Mouse (Mus musculus): ENCODE results near the gene Dhcr24.

Gene Dhcr24

DNA sequence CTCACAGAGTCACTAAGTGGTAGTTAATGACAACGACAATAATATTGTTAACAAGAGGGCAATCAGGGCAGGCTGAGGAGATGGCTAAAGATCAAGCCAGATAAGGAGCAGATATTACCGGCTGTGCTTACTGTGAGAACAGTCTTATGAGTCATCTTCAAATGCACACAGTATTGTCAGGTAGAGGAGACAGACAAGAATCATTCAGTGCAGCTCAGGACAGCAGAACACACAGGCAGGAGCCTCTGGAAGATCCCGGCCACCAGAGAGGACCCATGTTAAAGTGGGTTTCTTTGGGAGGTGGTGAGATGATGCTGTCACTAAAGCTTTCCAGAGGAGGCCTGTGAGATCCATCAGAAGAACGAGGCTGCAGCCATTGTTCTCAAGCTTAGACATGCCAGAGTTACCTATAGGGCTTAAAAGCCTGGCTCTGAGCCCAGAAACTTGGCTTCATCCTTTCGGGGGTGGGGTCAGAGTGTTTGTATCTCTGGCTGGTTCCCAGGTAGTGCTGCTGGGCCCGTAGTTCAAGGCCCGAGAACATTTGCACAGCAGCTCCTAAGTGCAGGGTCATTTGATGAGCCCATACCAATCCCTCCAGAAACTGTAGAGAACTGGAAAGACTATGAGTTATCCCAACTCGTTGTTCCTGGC, 10.2 kb upstream of the Dhcr24 start:
- ChIA-PET CTCF (interaction anchor here in 1 of 4 experiments (1.2 kb wide), 1 partner anchor 9 kb away, joined by 4 read pairs; the partner anchor contains the start of gene Dhcr24), POLR2A (interaction anchor here in 2 of 4 experiments (1.0 to 2.6 kb wide), 4 partner anchors 9 to 21 kb away, joined by 3 to 12 read pairs (median 4); partner anchors contain the start of gene Dhcr24 (in 1 of the 2))

DNA sequence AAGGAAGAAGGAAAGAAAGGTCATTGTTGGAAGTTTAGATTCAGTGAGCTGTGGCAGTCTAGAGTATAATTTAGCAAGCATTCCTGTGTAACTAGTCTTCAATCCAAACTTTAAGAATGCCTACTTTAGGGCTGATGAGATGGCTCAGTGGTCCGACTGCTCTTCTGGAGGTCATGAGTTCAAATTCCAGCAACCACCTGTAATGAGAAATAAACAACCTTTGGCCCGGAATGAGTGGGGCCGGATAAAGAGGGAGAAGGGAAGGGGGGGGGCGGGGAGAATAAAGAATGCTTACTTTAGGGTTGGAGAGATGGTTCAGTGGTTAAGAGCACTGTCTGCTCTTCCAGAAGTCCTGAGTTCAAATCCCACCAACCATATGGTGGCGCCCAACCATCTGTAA, 3.6 kb upstream of the Dhcr24 start:
- CTCF ChIA-PET: no interaction called here
- POLR2A ChIA-PET: no interaction called here

DNA sequence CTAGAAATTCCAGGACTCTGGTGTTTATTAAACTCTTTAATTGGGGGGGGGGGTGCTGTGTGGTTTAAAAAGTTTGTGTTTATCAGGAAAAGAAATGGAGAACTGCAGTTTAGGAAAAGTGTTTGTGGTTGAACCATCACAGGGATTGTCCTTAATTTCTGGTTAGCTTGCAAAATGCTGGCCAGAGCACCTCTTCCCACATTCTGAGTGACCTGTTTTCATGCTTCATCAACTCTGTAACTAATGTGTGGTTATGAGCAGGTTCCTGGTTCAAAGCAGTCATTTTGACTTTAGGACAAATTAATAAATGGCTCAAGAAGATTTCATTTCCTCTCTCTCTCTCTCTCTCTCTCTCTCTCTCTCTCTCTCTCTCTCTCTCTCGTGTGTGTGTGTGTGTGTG, 2.9 kb upstream of the Dhcr24 start:
- ChIA-PET CTCF (no interaction called here), POLR2A (interaction anchor here in 2 of 4 experiments (0.5 to 0.7 kb wide), 3 partner anchors 41 to 1747 kb away, joined by 3 to 4 read pairs (median 3); no protein-coding TSS in a partner anchor)

DNA sequence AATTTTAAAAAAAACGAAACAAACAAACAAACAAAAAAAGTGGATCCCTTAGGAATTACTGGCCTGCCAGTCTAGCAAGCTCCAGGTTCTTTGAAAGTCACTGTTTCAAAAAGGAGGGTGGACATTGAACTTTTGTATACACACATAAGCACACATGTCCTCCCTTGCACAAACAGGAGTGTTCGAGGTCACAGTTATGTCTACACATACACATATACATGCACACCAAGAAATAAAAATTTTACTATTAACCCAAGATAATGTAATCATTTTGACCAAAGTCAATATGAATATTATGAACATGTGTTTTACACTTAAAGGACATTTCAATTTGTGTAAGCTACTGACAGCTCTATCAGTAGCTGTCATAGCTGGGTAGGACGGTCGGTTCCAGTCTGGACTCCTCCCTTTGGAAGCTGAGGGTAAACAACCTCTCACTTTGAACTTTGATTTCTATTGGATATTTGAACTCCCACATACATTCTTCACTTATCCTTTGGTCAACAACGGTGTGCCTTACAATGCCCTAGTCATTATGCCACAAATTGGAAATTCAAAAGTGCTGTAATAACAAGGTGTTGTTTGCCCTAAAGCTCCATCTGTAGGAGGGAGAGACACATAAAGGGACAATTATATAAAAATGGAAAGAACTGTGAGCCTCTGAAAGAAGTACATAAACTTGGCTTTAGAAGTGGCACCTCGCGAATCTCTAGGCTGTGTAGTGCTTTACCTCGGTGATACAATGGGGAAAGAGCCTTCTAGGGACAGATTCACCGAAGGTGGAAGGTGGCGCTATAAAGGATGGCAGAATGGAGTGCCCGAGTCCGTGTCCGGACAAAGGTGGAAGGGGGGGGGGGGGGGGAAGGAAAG, 1.3 kb upstream of the Dhcr24 start:
- POLR2A ChIA-PET: interaction anchor here in 3 of 4 experiments (0.6 to 2.2 kb wide), 28 partner anchors 8 to 315 kb away, joined by 3 to 12 read pairs (median 5); no protein-coding TSS in a partner anchor
- CTCF ChIA-PET: interaction anchor here (0.6 to 1.7 kb wide), 17 partner anchors 9 to 1420 kb away, joined by 3 to 17 read pairs (median 5); no protein-coding TSS in a partner anchor

DNA sequence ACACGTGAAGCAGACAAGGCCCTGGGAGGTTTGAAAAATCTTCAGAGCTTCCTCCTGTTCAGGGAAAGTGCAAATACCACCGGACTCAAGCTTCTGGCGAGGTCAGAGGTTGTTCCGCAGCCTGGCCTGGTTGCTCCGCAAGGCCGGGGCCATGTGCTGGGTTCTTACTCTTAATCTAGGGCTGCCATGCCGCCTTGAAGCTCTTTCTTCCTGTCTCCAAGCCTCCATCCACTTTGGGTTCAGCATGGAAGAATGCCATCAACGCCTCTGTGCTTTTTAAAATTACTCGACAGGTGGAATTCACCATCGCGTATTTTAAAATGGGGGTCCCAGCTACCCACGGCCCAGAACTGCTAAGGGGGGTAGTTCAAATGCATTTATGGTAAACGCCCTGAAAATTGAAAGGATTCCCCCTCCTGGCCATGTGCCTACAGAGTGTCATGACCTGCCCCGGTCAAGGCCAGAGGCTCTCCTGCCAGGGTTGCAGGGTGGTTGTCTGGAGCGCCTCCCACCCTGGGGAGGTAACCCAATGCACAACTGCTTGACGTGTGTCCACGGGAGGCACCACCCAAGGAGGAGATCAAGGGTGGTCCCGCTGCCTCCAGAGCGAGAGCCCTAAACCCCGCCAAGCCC, 509 bp upstream of the Dhcr24 start:
- ChIA-PET CTCF (interaction anchor here (0.6 to 1.7 kb wide), 16 partner anchors 9 to 1421 kb away, joined by 3 to 17 read pairs (median 6); no protein-coding TSS in a partner anchor), POLR2A (interaction anchor here in 3 of 4 experiments (0.5 to 2.2 kb wide), 27 partner anchors 8 to 316 kb away, joined by 3 to 12 read pairs (median 5); no protein-coding TSS in a partner anchor)

DNA sequence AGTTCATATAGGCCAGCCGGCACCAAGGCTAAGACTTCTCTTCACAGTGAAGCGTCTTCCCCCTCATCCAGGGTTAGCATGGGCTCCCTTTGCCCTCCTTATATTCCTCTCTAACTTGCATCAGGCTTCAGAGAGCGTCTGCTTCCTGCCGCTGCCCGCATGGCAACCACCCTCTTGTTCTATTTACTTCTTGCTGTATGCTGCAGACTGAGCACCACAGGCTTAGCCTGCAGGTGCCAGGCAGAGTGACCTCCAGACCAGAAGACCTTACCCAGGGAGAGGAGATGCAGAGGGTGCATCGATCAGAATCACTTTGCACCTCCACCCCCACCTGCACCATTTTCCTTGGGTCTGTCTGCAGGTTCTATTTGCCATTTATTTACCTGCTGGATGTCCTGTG, 1.2 kb downstream of the Dhcr24 start:
- CTCF ChIA-PET: interaction anchor here in 1 of 4 experiments (0.6 kb wide), 1 partner anchor 141 kb away, joined by 3 read pairs; no protein-coding TSS in a partner anchor
- POLR2A ChIA-PET: interaction anchor here in 2 of 4 experiments (0.6 to 1.1 kb wide), 4 partner anchors 7 to 252 kb away, joined by 3 to 6 read pairs (median 4); no protein-coding TSS in a partner anchor

DNA sequence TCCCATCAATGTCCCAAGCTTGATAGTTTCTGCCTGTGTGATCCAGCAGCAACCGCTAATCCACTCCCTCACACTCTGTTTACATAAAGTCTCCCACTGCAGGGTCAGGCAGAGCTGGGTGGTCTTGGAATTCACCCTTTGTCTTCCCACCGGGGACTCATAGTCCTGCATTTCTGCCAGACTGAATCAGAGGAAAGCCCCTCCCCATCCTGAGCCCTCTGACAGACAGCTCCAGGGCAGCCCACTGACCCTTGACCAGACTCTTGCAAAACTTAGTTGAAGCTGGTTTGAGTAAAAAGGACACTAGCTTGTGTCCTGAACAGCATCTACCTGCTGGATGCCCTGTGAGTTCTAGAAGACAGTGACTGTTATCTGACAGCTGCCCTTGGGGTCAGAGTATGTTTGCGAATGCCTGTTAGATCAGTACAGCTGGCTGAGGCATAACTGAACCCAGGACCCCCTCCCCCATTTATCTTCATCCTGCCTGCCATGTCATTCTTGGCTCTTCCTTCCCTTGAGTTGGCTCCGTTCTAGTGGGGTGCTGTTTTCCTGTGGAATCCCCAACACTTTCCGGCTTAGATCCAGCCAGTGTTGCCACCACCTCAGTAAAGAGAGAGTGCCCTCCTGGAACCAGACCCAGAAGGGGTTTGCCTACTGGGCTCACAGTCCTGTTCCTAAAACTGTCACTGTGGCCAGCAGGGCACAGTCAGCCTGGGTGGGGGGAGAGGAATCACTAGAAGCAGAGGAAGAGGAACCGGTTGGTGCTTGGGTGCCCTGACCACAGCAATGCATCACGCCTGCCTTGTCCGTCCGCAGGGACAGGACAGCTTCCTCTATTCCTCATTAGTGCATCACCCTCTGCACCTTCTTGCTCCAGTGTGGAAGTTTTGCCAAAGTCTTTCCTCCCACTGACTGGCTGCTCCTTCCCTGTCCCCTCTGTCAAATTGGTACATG, 2.3 kb downstream of the Dhcr24 start:
- CTCF ChIA-PET: interaction anchor here in 2 of 4 experiments (0.6 to 1.1 kb wide), 3 partner anchors 101 to 140 kb away, joined by 3 read pairs; no protein-coding TSS in a partner anchor

DNA sequence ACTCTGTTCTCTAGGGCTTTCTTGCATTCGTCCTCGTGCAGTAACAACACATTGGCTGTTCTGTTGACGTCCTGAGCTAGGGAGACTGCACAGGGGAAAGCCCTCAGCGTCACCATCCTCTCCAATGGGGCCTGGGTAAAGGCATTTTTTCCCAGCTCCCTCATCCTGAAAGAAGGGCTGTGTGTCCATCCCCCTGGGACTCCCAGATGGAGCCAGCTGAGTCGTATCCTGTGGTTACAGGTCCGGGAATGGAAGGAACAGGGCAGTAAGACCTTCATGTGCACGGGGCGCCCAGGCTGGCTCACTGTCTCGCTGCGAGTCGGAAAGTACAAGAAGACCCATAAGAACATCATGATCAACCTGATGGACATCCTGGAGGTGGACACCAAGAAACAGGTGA, 3.3 kb downstream of the Dhcr24 start:
- ChIA-PET POLR2A (interaction anchor here in 2 of 4 experiments (0.9 to 1.7 kb wide), 4 partner anchors 16 to 240 kb away, joined by 3 to 5 read pairs (median 4); no protein-coding TSS in a partner anchor), CTCF (no interaction called here)

More for the DNA sequence above, 2.3 kb downstream of the Dhcr24 start:
- POLR2A ChIA-PET: interaction anchor here in 2 of 4 experiments (0.6 to 1.7 kb wide), 6 partner anchors 9 to 253 kb away, joined by 3 to 5 read pairs (median 3); no protein-coding TSS in a partner anchor

DNA sequence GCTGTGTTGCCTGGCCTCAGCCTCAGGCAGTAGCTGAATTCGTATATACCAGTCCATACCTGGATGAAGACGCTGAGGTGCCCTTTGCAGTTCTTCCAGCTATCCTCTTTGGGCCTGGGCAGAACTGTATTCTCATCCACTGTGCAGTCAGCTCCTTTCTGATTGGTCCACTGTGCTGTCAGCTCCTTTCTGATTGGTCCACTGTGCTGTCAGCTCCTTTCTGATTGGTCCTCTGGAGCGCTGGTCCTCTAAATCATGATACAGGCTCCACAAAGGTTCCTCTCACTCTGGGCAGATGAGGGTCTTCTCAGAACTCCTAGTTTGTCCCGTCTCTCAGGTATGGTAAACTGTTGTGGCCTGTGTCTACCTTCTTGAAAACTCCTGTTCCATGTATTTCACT, 8.8 kb downstream of the Dhcr24 start:
- ChIA-PET POLR2A (interaction anchor here (0.6 to 2.6 kb wide), 19 partner anchors 8 to 109 kb away, joined by 3 to 18 read pairs (median 6); no protein-coding TSS in a partner anchor), CTCF (interaction anchor here in 3 of 4 experiments (0.7 to 1.1 kb wide), 10 partner anchors 10 to 138 kb away, joined by 3 to 4 read pairs (median 3); no protein-coding TSS in a partner anchor)

DNA sequence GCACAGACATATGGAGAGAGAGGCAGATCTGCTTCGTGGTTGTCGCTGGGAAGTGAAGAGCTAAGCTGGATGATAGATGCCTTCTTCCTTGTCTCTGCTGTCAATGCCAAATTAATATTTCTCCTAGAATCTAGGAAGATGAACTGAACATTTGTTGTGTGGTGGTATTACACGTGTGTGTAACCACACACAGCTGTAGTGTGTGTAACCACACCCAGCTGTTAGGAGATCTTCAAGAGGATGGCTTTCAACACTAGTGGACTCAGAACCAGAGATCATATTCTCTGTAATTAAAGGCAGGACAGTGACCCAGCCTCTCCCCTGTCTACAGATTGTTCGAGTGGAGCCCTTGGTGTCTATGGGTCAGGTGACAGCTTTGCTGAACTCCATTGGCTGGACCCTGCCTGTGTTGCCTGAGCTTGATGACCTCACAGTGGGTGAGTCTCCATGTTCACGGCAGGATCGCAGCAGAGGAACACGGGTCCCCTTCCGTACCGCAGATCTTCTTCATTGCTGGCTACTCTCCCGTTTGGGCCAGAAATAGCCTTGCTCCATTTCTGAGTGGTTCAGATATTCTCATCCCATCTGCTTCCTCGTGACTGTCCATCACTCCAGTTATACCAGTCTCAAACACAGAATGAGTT, 10.4 kb downstream of the Dhcr24 start:
- CTCF ChIA-PET: interaction anchor here in 1 of 4 experiments (2.1 kb wide), 1 partner anchor 22 kb away, joined by 6 read pairs; no protein-coding TSS in a partner anchor
- POLR2A ChIA-PET: interaction anchor here in 3 of 4 experiments (0.7 to 3.2 kb wide), 13 partner anchors 8 to 107 kb away, joined by 3 to 23 read pairs (median 3); partner anchors contain the start of gene Ttc4 (in 1 of the 3)

DNA sequence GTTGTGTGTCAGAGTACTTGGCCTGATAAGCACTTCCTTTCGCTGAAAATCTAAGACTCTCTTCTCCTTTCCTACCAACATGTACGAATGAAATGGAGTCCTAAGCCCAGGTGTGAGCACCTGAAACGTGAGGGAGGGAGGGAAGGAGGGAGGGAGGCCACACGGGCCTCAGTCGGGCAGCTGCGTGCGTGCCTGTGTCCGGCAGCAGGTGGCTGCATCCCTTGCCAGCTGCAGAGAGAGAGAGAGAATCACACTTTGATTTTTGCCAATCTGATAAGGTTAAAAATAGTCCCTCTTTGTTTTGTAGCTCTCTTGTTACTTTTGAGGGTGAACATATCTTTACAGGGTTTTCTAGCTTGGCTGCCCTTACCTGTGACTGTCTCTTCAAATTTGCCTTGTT, 14.2 kb downstream of the Dhcr24 start:
- CTCF ChIA-PET: no interaction called here
- POLR2A ChIA-PET: interaction anchor here in 1 of 4 experiments (0.7 kb wide), 1 partner anchor 218 kb away, joined by 3 read pairs; no protein-coding TSS in a partner anchor

DNA sequence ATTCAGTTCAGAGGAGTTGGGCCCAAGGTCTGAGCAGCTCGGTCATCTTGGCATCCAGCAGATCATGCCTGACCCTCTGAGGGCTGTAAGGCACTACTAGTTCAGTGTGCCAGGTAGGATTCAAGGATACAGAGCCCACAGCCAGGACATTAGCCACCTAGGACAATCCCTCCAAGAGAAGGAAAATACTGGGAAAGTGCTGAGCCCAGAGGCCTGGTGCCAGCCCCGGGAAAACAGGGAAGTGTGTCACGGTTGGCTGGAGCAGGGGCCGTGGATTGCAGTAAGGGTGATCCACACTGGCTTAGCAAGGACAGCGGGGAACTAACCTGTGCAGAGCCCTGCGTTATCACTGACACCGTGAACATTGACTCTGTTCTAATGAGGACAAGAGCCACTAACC, 16.7 kb downstream of the Dhcr24 start:
- POLR2A ChIA-PET: interaction anchor here in 2 of 4 experiments (1.3 to 2.9 kb wide), 4 partner anchors 8 to 11 kb away, joined by 3 to 14 read pairs (median 8); no protein-coding TSS in a partner anchor
- CTCF ChIA-PET: interaction anchor here in 1 of 4 experiments (0.6 to 1.4 kb wide), 3 partner anchors 10 to 48 kb away, joined by 3 to 4 read pairs (median 4); no protein-coding TSS in a partner anchor

DNA sequence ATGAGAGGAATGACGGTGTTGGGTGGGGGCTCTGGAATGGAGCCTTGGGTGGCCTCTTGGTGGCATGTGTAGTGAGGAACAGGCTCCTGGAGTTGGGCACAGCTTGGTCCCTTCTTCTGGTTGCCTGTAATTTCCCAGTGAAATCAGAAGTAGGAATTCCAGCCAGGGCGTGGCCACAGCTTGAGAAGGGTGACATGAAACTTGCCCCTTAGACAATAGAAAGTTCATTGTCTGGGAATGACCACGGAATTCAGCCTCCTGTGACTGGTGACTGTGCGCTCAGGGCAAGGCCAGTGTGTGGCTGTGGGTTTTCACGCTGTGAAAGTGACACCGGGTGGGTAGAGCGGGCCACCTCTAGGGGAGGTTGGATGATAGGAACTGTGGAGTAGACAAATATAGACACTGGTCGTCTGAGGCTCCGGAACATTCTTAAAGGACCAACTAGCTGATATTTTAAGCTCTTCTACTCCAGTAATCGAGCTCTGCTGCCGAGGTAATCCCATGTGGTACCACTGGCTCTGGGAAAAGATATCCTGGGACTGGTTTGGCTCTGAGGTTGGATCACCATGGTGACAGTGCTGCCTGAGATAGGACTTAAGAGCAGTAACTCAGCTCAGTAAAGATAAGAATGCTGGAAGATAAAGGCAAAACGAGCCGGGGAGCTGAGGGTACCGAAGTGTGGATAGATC, 20.5 kb downstream of the Dhcr24 start:
- CTCF ChIA-PET: interaction anchor here in 2 of 4 experiments (1.0 to 2.8 kb wide), 3 partner anchors 12 to 52 kb away, joined by 3 to 8 read pairs (median 6); no protein-coding TSS in a partner anchor
- POLR2A ChIA-PET: interaction anchor here (0.6 to 4.0 kb wide), 24 partner anchors 9 to 368 kb away, joined by 3 to 23 read pairs (median 5); no protein-coding TSS in a partner anchor

DNA sequence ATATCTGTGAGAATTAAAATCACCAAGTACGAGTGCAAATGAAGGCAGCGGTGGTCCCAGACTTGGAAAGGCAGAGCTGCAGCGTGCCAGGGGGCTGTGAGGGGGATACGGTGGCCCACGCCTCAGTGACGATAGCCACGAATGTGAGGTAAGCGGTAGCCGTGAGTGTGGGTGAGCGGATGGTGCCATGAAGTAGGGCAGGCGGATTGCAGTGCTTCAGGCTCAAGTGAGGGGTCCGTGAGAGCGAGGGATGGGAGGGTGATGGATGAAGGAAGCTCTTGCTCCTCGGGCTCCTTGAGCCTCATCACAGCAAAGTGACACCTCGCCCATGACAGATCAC, 21.0 kb downstream of the Dhcr24 start:
- CTCF ChIA-PET: interaction anchor here in 2 of 4 experiments (0.5 to 2.8 kb wide), 5 partner anchors 12 to 371 kb away, joined by 3 to 8 read pairs (median 4); no protein-coding TSS in a partner anchor
- POLR2A ChIA-PET: interaction anchor here (0.8 to 4.0 kb wide), 17 partner anchors 8 to 40 kb away, joined by 3 to 23 read pairs (median 5); no protein-coding TSS in a partner anchor

DNA sequence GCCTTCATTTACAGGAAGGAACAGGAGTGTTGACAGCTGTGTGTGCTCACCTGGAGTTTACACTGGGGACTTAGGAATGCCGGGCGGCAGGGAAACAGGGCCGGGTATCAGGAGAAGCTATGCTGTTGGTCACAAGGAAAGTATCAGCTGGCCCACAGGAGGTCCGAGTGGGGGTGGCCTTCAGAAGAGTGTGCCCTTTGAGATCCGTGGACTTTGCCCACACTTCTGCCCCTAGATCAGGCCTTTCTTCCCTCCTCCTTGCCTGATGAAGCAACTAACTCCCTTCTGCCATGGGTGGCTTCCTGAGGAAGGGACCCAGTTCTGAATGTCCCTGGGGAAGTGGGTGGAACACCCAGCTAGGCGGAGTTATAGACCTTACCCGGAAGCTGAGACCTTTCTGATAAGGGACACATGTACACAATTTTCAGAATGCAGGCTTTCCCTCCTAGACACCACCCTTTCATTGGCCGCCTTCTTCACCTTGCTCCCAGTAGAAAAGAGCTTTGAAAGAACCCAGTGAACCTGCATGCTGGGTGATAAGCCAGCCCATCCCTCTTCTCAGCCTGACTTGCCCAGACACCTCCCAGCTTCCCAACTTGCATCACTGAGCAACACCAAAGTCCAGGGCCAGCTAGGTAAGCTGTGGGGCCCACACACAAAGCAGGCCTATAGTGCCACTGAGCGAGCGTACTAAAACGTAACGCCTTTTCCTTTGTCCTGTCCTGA, 21.8 kb downstream of the Dhcr24 start:
- POLR2A ChIA-PET: interaction anchor here in 3 of 4 experiments (0.5 to 4.0 kb wide), 16 partner anchors 8 to 657 kb away, joined by 3 to 23 read pairs (median 6); partner anchors contain the start of gene Dhcr24 (in 1 of the 3)
- CTCF ChIA-PET: interaction anchor here in 2 of 4 experiments (0.5 to 2.8 kb wide), 5 partner anchors 11 to 370 kb away, joined by 3 to 8 read pairs (median 4); no protein-coding TSS in a partner anchor
